8 mouse cellular contexts compared by ENCODE assay signal in genomic region chr4:98107093-98107453, GRCm38 (mm10).
DNase-seq lines count a peak whose midpoint lies in the region; ATAC-seq and TF ChIP-seq lines count a peak whose summit lies in the region.

No protein-coding gene starts in this region.

- H3K27ac ChIP-seq in heart, adult 2 months = peak overlapping the region; percentile 77
- H3K27ac ChIP-seq in midbrain, embryonic 11.5 days (ENCODE audit: low read depth, low read length) = peak overlapping the region; percentile 77
- H3K27ac ChIP-seq in midbrain, embryonic 16.5 days (ENCODE audit: low read length) = no peak overlapping the region; the same call in 1 of the 2 replicates
- peak overlapping the region; percentile 71; the same call in 1 of the 2 replicates for H3K27ac ChIP-seq in intestine, embryonic 14.5 days (ENCODE audit: low read depth)
- H3K27ac ChIP-seq in stomach, embryonic 15.5 days = peak overlapping the region; percentile 82

- no peak overlapping the region for H3K9ac ChIP-seq in heart, adult 2 months (ENCODE audit: low read depth, low read length)
- H3K9ac ChIP-seq in midbrain, embryonic 11.5 days (ENCODE audit: low read length) = peak overlapping the region; percentile 39; the same call in 1 of the 2 replicates
- no peak overlapping the region for H3K9ac ChIP-seq in midbrain, embryonic 16.5 days (ENCODE audit: low read depth, low read length)
- H3K9ac ChIP-seq in intestine, embryonic 14.5 days (ENCODE audit: low read length) = no peak overlapping the region
- no peak overlapping the region for H3K9ac ChIP-seq in stomach, embryonic 15.5 days

- H3K27me3 ChIP-seq in heart, adult 2 months (ENCODE audit: control insufficient read depth, insufficient read depth, low read length) = no peaks in the 10 kb centered on the region
- peaks cover 9% of the 10 kb centered on the region for H3K27me3 ChIP-seq in midbrain, embryonic 11.5 days (ENCODE audit: control insufficient read depth, insufficient read depth, low read length)
- H3K27me3 ChIP-seq in midbrain, embryonic 16.5 days (ENCODE audit: control insufficient read depth, insufficient read depth, low read depth, low read length) = no peaks in the 10 kb centered on the region
- no peaks in the 10 kb centered on the region for H3K27me3 ChIP-seq in intestine, embryonic 14.5 days (replicated peaks; ENCODE audit: control insufficient read depth, insufficient read depth, low read length)
- no peaks in the 10 kb centered on the region for H3K27me3 ChIP-seq in stomach, embryonic 15.5 days (replicated peaks)

- 52% methylated on average over 4 of the region's 4 CpGs for WGBS in heart, adult 2 months
- 21% methylated on average over 4 of the region's 4 CpGs for WGBS in midbrain, embryonic 11.5 days
- WGBS in midbrain, embryonic 16.5 days = 10% methylated on average over 4 of the region's 4 CpGs
- 6% methylated on average over 4 of the region's 4 CpGs for WGBS in intestine, embryonic 14.5 days
- 23% methylated on average over 4 of the region's 4 CpGs for WGBS in stomach, embryonic 15.5 days

- H3K36me3 ChIP-seq in heart, adult 2 months (ENCODE audit: control insufficient read depth, insufficient read depth, low read length) = peaks cover 35% of the 10 kb centered on the region
- no peaks in the 10 kb centered on the region for H3K36me3 ChIP-seq in midbrain, embryonic 11.5 days (ENCODE audit: control insufficient read depth, insufficient read depth, low read length)
- H3K36me3 ChIP-seq in midbrain, embryonic 16.5 days (ENCODE audit: control insufficient read depth, insufficient read depth, low read length) = no peaks in the 10 kb centered on the region
- H3K36me3 ChIP-seq in intestine, embryonic 14.5 days (ENCODE audit: control insufficient read depth, insufficient read depth, low read length) = no peaks in the 10 kb centered on the region
- no peaks in the 10 kb centered on the region for H3K36me3 ChIP-seq in stomach, embryonic 15.5 days

- no peak for TF ChIP-seq EP300 in heart, adult 2 months (IDR thresholded peaks at IDR 0.05; ENCODE audit: insufficient read depth, low read depth, low read length)

- H3K9me3 ChIP-seq in midbrain, embryonic 11.5 days (ENCODE audit: control insufficient read depth, low read length) = no peaks in the 10 kb centered on the region
- no peaks in the 10 kb centered on the region for H3K9me3 ChIP-seq in midbrain, embryonic 16.5 days (replicated peaks; ENCODE audit: control insufficient read depth, low read length, poor library complexity, severe bottlenecking)
- no peaks in the 10 kb centered on the region for H3K9me3 ChIP-seq in intestine, embryonic 14.5 days (ENCODE audit: control insufficient read depth, low read length)
- H3K9me3 ChIP-seq in stomach, embryonic 15.5 days = no peaks in the 10 kb centered on the region

- no peaks in the 10 kb centered on the region for H3K79me2 ChIP-seq in heart, adult 2 months (replicated peaks; ENCODE audit: control insufficient read depth, insufficient read depth, low read length)

- peaks cover 33% of the 10 kb centered on the region for H3K4me1 ChIP-seq in heart, adult 2 months (ENCODE audit: control insufficient read depth, insufficient read depth, low read length)
- H3K4me1 ChIP-seq in midbrain, embryonic 11.5 days (ENCODE audit: control insufficient read depth, insufficient read depth, low read length) = peaks cover 53% of the 10 kb centered on the region
- H3K4me1 ChIP-seq in midbrain, embryonic 16.5 days (ENCODE audit: control insufficient read depth, insufficient read depth, low read length) = peaks cover 36% of the 10 kb centered on the region
- H3K4me1 ChIP-seq in intestine, embryonic 14.5 days (replicated peaks; ENCODE audit: control insufficient read depth, insufficient read depth, low read length) = peaks cover 31% of the 10 kb centered on the region
- H3K4me1 ChIP-seq in stomach, embryonic 15.5 days = peaks cover 27% of the 10 kb centered on the region

- ATAC-seq in midbrain, embryonic 11.5 days (ENCODE audit: low FRiP score) = no peak
- ATAC-seq in midbrain, embryonic 16.5 days = no peak
- 0 out of 2 replicates have a peak, but pooled peaks have one; percentile 11 for ATAC-seq in intestine, embryonic 14.5 days (replicated peaks; ENCODE audit: low FRiP score, low TSS enrichment, low read depth)
- no peak for ATAC-seq in stomach, embryonic 15.5 days (ENCODE audit: insufficient read depth, low FRiP score, low read depth)

- H3K4me2 ChIP-seq in midbrain, embryonic 11.5 days = no peak overlapping the region
- H3K4me2 ChIP-seq in midbrain, embryonic 16.5 days (ENCODE audit: low read length) = no peak overlapping the region
- peak overlapping the region; percentile 16; the same call in 1 of the 2 replicates for H3K4me2 ChIP-seq in intestine, embryonic 14.5 days (ENCODE audit: low read length)
- no peak overlapping the region for H3K4me2 ChIP-seq in stomach, embryonic 15.5 days

- no peak for TF ChIP-seq POLR2A in heart, adult 2 months (IDR thresholded peaks at IDR 0.05; ENCODE audit: insufficient read depth, low read depth, low read length)

- no peak for DNase-seq in heart, adult 2 months
- no peak for DNase-seq in heart, postnatal 10 days
- peak; percentile 90 for DNase-seq in midbrain, embryonic 11.5 days (ENCODE audit: low spot score, missing footprints)
- no peak for DNase-seq in intestine, embryonic 14.5 days (ENCODE audit: low spot score)
- no peak for DNase-seq in layer of hippocampus, adult 11-12 months (ENCODE audit: low spot score)
- DNase-seq in testis, postnatal 14 days (ENCODE audit: low spot score) = no peak

- H3K4me3 ChIP-seq in heart, adult 2 months = no peak overlapping the region
- H3K4me3 ChIP-seq in midbrain, embryonic 11.5 days (ENCODE audit: low read depth, low read length) = no peak overlapping the region
- H3K4me3 ChIP-seq in midbrain, embryonic 16.5 days (ENCODE audit: low read depth, low read length) = no peak overlapping the region
- H3K4me3 ChIP-seq in intestine, embryonic 14.5 days (ENCODE audit: low read depth, low read length) = no peak overlapping the region
- no peak overlapping the region for H3K4me3 ChIP-seq in stomach, embryonic 15.5 days (replicated peaks)

- intact Hi-C loops in heart, adult 2 months (cut with DNase I) = loop anchor here (2.0 to 5.0 kb wide), 4 partner anchors 58 to 215 kb away; no protein-coding TSS in a partner anchor
- intact Hi-C loops in heart, postnatal 10 days (cut with DNase I) = loop anchor here (2.0 to 5.0 kb wide), 3 partner anchors 185 to 335 kb away; partner anchors contain the start of gene Nfia

- no peak for TF ChIP-seq CTCF in heart, adult 2 months (IDR thresholded peaks at IDR 0.05)
